Mouse (Mus musculus): ENCODE data around the gene Xrcc5. TPM values are rescaled to one million over a fixed set of nuclear protein-coding genes. Genes with fewer than 3 reads are reported as not detected.

Xrcc5 gene
- polyA plus RNA-seq, 1 experiment from 2014 or later = 28.7 TPM

DNA sequence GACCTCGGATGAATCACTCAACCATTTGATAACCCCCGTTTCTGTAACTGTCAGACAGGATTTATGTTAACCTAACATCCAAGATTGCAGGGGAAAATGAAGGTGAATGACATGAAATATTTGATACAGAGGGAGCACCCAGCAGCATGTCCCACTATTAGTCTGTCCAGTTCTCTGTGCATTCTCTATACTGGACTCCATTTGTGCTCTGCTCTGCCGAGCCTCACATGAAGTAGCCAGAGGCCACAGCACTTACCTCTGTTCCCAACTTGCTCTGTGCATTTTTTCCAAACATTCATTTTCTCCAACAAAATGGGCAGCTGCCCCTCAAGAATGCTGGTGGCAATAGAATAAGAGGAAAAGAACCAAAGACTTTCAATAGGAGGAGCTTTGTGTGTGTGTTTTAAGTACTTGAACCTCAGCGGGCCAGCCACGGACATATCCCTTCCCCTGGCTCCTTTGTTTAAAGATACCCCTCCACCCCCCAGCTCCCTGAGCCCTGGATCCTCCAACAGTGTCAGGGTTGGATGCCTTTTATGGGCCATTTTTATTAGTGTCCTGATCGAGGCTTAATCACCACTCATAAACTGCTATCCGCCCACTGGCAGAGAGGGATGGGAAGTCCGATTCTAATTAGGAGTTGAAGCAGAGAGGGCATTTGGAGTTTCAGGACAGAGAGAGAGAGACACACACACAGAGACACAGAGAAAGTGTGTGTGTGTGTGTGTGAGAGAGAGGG is 94.3 kb downstream of the Xrcc5 start:
- no peak overlapping the region for H3K4me2 ChIP-seq (replicated peaks)
- H3K4me3 ChIP-seq (replicated peaks) = no peak overlapping the region
- H3K27me3 ChIP-seq = no peaks in the 10 kb centered on the region
- H3K9me3 ChIP-seq = no peaks in the 10 kb centered on the region
- WGBS = 69% methylated on average over 8 of the region's 8 CpGs
- no peak overlapping the region for H3K9ac ChIP-seq (replicated peaks)
- peaks cover 8% of the 10 kb centered on the region; the same call in 1 of the 2 replicates for H3K36me3 ChIP-seq
- ATAC-seq = no peak
- peaks cover 3% of the 10 kb centered on the region; the same call in 1 of the 2 replicates for H3K4me1 ChIP-seq (replicated peaks)
- no peak overlapping the region for H3K27ac ChIP-seq

DNA sequence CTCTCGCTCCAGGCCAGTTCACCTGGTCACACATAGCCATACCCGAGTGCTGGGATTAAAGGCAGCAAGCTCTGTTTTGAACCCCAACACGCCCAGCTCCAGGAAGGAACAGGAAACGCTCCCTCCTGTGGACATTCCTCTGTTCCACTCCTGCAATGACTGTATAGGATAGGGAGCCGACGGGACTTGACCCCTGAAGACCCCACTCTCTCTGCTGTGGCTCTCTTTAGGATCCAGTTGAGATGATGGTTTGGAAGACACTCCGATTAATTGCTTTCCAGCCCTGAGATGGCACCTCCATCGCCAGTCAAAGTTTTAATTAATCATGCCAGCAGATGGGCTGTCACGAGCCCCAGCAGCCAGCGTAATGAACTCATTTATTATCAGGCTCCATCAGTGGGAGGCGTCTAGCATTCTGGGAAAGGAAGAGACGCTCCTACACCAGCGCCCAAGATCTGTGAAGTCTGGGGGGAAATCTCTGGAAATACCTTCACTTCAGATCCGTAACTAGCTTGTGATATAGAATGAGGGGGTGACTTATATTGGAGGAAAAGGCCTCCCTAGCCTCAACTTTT is 99.4 kb downstream of the Xrcc5 start:
- H3K4me3 ChIP-seq (replicated peaks) = no peak overlapping the region
- H3K27ac ChIP-seq = no peak overlapping the region
- no peak for ATAC-seq
- WGBS = 75% methylated on average over 14 of the region's 14 CpGs
- H3K9ac ChIP-seq (replicated peaks) = no peak overlapping the region
- no peaks in the 10 kb centered on the region for H3K9me3 ChIP-seq
- no peaks in the 10 kb centered on the region for H3K36me3 ChIP-seq
- H3K4me1 ChIP-seq (replicated peaks) = peaks cover 2% of the 10 kb centered on the region; the same call in 1 of the 2 replicates
- H3K4me2 ChIP-seq (replicated peaks) = no peak overlapping the region
- H3K27me3 ChIP-seq = no peaks in the 10 kb centered on the region

GRCm38 (mm10) chr1:72409936-72410335 is 102.7 kb downstream of the Xrcc5 start:
- H3K9ac ChIP-seq (replicated peaks) = no peak overlapping the region
- H3K4me2 ChIP-seq (replicated peaks) = no peak overlapping the region
- H3K4me1 ChIP-seq (replicated peaks) = peaks cover 12% of the 10 kb centered on the region
- H3K36me3 ChIP-seq = no peaks in the 10 kb centered on the region
- WGBS = 89% methylated on average over 5 of the region's 5 CpGs
- no peak overlapping the region for H3K27ac ChIP-seq
- H3K4me3 ChIP-seq (replicated peaks) = no peak overlapping the region
- no peaks in the 10 kb centered on the region for H3K9me3 ChIP-seq
- ATAC-seq = no peak
- H3K27me3 ChIP-seq = no peaks in the 10 kb centered on the region

- H3K4me1 ChIP-seq (replicated peaks) = peaks cover 14% of the 10 kb centered on the region
- no peak overlapping the region for H3K27ac ChIP-seq
- WGBS = 97% methylated on average over 8 of the region's 8 CpGs
- H3K4me3 ChIP-seq (replicated peaks) = no peak overlapping the region
- H3K9ac ChIP-seq (replicated peaks) = no peak overlapping the region
- H3K4me2 ChIP-seq (replicated peaks) = no peak overlapping the region
- no peak for ATAC-seq
- H3K36me3 ChIP-seq = no peaks in the 10 kb centered on the region
- no peaks in the 10 kb centered on the region for H3K27me3 ChIP-seq
- no peaks in the 10 kb centered on the region for H3K9me3 ChIP-seq
Observed at GRCm38 (mm10) chr1:72411108-72411507, 103.9 kb downstream of the Xrcc5 start.

DNA sequence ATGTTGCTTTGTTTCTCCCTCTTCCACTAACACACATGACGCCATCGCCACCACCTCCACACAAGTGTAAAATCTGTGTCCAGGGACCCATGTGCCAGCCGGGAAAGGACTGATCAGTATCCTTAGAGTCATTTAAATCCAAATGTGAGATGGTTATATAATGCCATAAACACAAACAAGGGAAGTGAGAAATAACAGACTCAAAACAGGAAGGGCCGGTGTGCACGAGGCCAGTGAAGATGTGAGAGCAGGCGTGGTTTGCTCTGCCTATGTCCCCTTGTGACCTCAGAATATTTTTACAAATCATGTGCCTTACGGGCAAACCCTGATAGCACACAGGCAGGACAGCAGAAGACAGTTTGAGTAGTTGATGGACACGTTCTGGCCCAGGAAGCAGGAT is 106.0 kb downstream of the Xrcc5 start:
- Histone ChIP-seq H3K4me2 (replicated peaks) (no peak overlapping the region), H3K27ac (no peak overlapping the region), H3K36me3 (no peaks in the 10 kb centered on the region), H3K4me3 (replicated peaks) (no peak overlapping the region), H3K9me3 (no peaks in the 10 kb centered on the region), H3K27me3 (no peaks in the 10 kb centered on the region), H3K9ac (replicated peaks) (no peak overlapping the region), H3K4me1 (replicated peaks) (peaks cover 14% of the 10 kb centered on the region)
- no peak for ATAC-seq
- 94% methylated on average over 8 of the region's 8 CpGs for WGBS

GRCm38 (mm10) chr1:72414133-72414532 is 106.9 kb downstream of the Xrcc5 start:
- H3K27ac ChIP-seq = 0 out of 2 replicates have a peak overlapping the region, but pooled peaks have one; percentile 25
- no peak for ATAC-seq
- no peaks in the 10 kb centered on the region for H3K36me3 ChIP-seq
- 38% methylated on average over 8 of the region's 8 CpGs for WGBS
- H3K4me3 ChIP-seq (replicated peaks) = no peak overlapping the region
- H3K9ac ChIP-seq (replicated peaks) = no peak overlapping the region
- no peak overlapping the region for H3K4me2 ChIP-seq (replicated peaks)
- peaks cover 22% of the 10 kb centered on the region for H3K4me1 ChIP-seq (replicated peaks)
- no peaks in the 10 kb centered on the region for H3K27me3 ChIP-seq
- no peaks in the 10 kb centered on the region for H3K9me3 ChIP-seq

- no peak for ATAC-seq
- no peak overlapping the region for H3K9ac ChIP-seq (replicated peaks)
- H3K27ac ChIP-seq = 0 out of 2 replicates have a peak overlapping the region, but pooled peaks have one; percentile 25
- H3K4me1 ChIP-seq (replicated peaks) = peaks cover 24% of the 10 kb centered on the region
- H3K27me3 ChIP-seq = no peaks in the 10 kb centered on the region
- H3K4me2 ChIP-seq (replicated peaks) = no peak overlapping the region
- no peak overlapping the region for H3K4me3 ChIP-seq (replicated peaks)
- no peaks in the 10 kb centered on the region for H3K9me3 ChIP-seq
- no peaks in the 10 kb centered on the region for H3K36me3 ChIP-seq
- 29% methylated on average over 8 of the region's 8 CpGs for WGBS
Observed at GRCm38 (mm10) chr1:72414561-72415253, 107.5 kb downstream of the Xrcc5 start.

DNA sequence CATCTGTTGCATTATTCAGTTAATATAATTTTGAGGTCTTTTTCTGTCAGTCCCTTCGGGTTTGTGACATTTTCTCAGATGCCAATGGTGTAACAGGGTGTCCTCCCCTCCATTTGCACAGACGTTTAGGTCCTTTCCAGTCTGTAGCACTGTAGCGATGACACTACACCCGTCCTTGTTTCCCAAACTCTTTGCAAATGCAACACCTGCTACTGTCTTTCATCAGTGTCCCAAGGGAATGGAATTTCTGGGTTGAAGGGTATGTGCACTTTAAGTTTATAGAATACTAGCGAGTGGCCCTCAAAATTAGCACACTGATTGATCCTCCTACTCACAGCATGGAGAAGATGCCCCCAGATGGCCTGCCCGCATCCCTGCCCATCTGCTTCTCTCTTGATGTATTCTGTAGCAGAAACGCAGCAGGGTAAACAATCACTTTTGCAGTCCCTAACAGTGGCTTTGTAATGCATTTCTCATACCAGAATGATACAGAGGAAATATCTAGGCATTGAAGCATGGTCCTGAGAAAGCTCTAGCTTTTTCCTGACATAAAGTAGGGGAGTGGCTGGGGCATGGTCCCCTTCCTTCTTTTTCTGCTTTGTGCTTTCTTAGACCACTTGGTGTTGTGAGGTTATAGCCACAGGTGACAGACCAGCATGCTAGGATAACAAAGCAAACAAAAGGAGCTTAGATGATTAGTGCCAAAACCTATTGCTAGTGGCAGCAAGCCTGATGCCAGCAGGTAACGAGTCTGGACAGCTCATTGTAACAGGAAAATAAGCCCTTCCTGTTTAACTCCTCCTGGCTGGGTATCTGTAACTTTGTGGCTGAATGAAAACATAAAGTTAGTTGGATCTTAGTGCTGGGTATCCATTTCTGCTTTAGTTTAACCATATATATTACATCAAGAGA is 111.8 kb downstream of the Xrcc5 start:
- H3K4me2 ChIP-seq (replicated peaks) = no peak overlapping the region
- no peak overlapping the region for H3K4me3 ChIP-seq (replicated peaks)
- no peaks in the 10 kb centered on the region for H3K27me3 ChIP-seq
- no peak overlapping the region for H3K27ac ChIP-seq
- 53% methylated on average over 8 of the region's 8 CpGs for WGBS
- 0 out of 2 replicates have a peak, but pooled peaks have one; percentile 37 for ATAC-seq
- H3K36me3 ChIP-seq = no peaks in the 10 kb centered on the region
- H3K4me1 ChIP-seq (replicated peaks) = peaks cover 21% of the 10 kb centered on the region
- H3K9ac ChIP-seq (replicated peaks) = no peak overlapping the region
- H3K9me3 ChIP-seq = no peaks in the 10 kb centered on the region

GRCm38 (mm10) chr1:72420220-72420619 is 113.0 kb downstream of the Xrcc5 start:
- H3K4me1 ChIP-seq (replicated peaks) = peaks cover 10% of the 10 kb centered on the region
- H3K4me2 ChIP-seq (replicated peaks) = no peak overlapping the region
- H3K36me3 ChIP-seq = no peaks in the 10 kb centered on the region
- 70% methylated on average over 2 of the region's 2 CpGs for WGBS
- H3K9me3 ChIP-seq = no peaks in the 10 kb centered on the region
- no peaks in the 10 kb centered on the region for H3K27me3 ChIP-seq
- H3K9ac ChIP-seq (replicated peaks) = no peak overlapping the region
- H3K4me3 ChIP-seq (replicated peaks) = no peak overlapping the region
- no peak overlapping the region for H3K27ac ChIP-seq
- ATAC-seq = no peak

DNA sequence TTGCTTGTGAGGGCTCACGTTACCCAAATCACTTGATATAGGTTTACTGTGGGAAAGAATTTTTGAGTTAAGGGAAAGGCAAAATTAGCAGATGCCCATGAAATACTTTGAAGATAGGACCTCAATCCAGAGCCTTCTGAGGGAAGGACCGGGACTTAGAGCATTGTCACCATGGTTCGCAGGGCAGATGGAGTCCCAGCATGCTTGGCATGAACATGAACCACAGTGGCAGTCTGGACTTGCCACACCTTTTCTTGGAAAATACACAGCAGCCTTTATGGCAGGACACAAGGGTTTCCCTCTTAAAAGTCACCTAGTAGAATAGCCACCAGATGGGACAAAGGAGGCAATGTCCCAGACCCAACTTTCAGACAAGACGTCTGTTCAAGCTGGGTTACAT is 114.9 kb downstream of the Xrcc5 start:
- H3K9me3 ChIP-seq = no peaks in the 10 kb centered on the region
- no peak overlapping the region for H3K27ac ChIP-seq
- H3K36me3 ChIP-seq = no peaks in the 10 kb centered on the region
- no peak overlapping the region for H3K9ac ChIP-seq (replicated peaks)
- H3K27me3 ChIP-seq = no peaks in the 10 kb centered on the region
- H3K4me3 ChIP-seq (replicated peaks) = no peak overlapping the region
- 91% methylated on average over 4 of the region's 4 CpGs for WGBS
- H3K4me1 ChIP-seq (replicated peaks) = peaks cover 10% of the 10 kb centered on the region
- H3K4me2 ChIP-seq (replicated peaks) = no peak overlapping the region
- ATAC-seq = no peak

GRCm38 (mm10) chr1:72426456-72426855 is 119.2 kb downstream of the Xrcc5 start:
- Histone ChIP-seq H3K36me3 (no peaks in the 10 kb centered on the region), H3K4me3 (replicated peaks) (no peak overlapping the region), H3K4me2 (replicated peaks) (no peak overlapping the region), H3K9ac (replicated peaks) (no peak overlapping the region), H3K27me3 (no peaks in the 10 kb centered on the region), H3K4me1 (replicated peaks) (no peaks in the 10 kb centered on the region), H3K9me3 (no peaks in the 10 kb centered on the region), H3K27ac (no peak overlapping the region)
- 81% methylated on average over 4 of the region's 4 CpGs for WGBS
- no peak for ATAC-seq

Data from midbrain, embryonic 13.5 days (tissue).